24 mouse cellular contexts compared by ENCODE assay signal in genomic region chr3:56039494-56039893, GRCm38 (mm10).
"Had no signal": no experiment of that assay in that cellular context is flagged by ENCODE, and none has a peak within 500 bp of the region (broad histone marks: within the 10 kb centered on the region; RNA-seq: fewer than 3 reads in every experiment).

No protein-coding gene starts in this region.

- H3K9me3 ChIP-seq: heart, embryonic 10.5 days; heart, embryonic 12.5 days; hindbrain, embryonic 10.5 days; hindbrain, embryonic 12.5 days; intestine, embryonic 15.5 days; limb, embryonic 10.5 days; limb, embryonic 12.5 days had no signal

- ATAC-seq: hindbrain, embryonic 16.5 days; inflammation-experienced regulatory T-cells, adult 6 months; intestine, embryonic 15.5 days; intestine, postnatal 0 days had no signal

- H3K36me3 ChIP-seq: heart, embryonic 10.5 days; heart, embryonic 12.5 days; hindbrain, embryonic 10.5 days; hindbrain, embryonic 12.5 days; intestine, embryonic 15.5 days; limb, embryonic 10.5 days had no signal

- H3K4me1 ChIP-seq: heart, embryonic 10.5 days; heart, embryonic 12.5 days; hindbrain, embryonic 10.5 days; hindbrain, embryonic 12.5 days; intestine, embryonic 15.5 days; limb, embryonic 10.5 days; limb, embryonic 12.5 days had no signal

- H3K27me3 ChIP-seq: heart, embryonic 12.5 days; hindbrain, embryonic 12.5 days; intestine, embryonic 15.5 days; limb, embryonic 12.5 days had no signal

- DNase-seq: gastrocnemius, adult 2 months; gastrocnemius, postnatal 10 days; gastrocnemius, postnatal 25 days; heart, adult 18-20 months; heart, postnatal 10 days; heart, postnatal 4 days; kidney, adult 18-20 months; kidney, adult 8-10 months; kidney, postnatal 10 days; kidney, postnatal 25 days; kidney, postnatal 4 days had no signal

- H3K4me3 ChIP-seq: gastrocnemius, adult 2 months; heart, embryonic 10.5 days; heart, embryonic 12.5 days; hindbrain, embryonic 10.5 days; hindbrain, embryonic 12.5 days; intestine, embryonic 15.5 days; layer of hippocampus, adult 2 months; left cerebral cortex, adult 2 months; limb, embryonic 10.5 days; limb, embryonic 12.5 days had no signal

- H3K9ac ChIP-seq: heart, embryonic 12.5 days; hindbrain, embryonic 12.5 days; hindbrain, embryonic 14.5 days; intestine, embryonic 15.5 days; limb, embryonic 12.5 days had no signal

- H3K4me2 ChIP-seq: heart, embryonic 12.5 days; hindbrain, embryonic 12.5 days; hindbrain, embryonic 14.5 days; intestine, embryonic 15.5 days; limb, embryonic 12.5 days had no signal

- H3K27ac ChIP-seq: gastrocnemius, adult 2 months; heart, embryonic 10.5 days; hindbrain, embryonic 10.5 days; hindbrain, embryonic 12.5 days; hindbrain, embryonic 14.5 days; intestine, embryonic 15.5 days; layer of hippocampus, adult 2 months; left cerebral cortex, adult 2 months; limb, embryonic 10.5 days; limb, embryonic 12.5 days had no signal
